Mouse (Mus musculus) forebrain, embryonic 15.5 days (tissue): ENCODE measurements around the gene Trim13. TPM values are rescaled to one million over a fixed set of nuclear protein-coding genes. Genes with fewer than 3 reads are reported as not detected.
A peak's percentile ranks its signal among the peaks of the same experiment; 100 is the strongest.
"Not testable (repeated sequence)": the region's sequence is repeated elsewhere in the genome, so short reads cannot be mapped to it uniquely, and the experiment has no call there.

Source experiments
- ATAC-seq: fragments of 200-750 bp; cut with Nextera tagmentation; replicated peaks from 2 replicates; pipeline ENCODE4 v1.8.0; 2017; ENCODE audit warnings: mild to moderate bottlenecking, moderate TSS enrichment, moderate library complexity
- H3K27ac ChIP-seq: fragments of 300-500 bp; sonication (generic); replicated peaks from 2 replicates; pipeline ENCODE4 v1.5.1; 2015; ENCODE audit warnings: mild to moderate bottlenecking, inconsistent platforms
- H3K27me3 ChIP-seq: fragments of 300-500 bp; sonication (generic); 2 replicates; pipeline ENCODE4 v1.6.1; 2015; ENCODE audit warnings: inconsistent platforms
- H3K36me3 ChIP-seq: fragments of 300-500 bp; sonication (generic); 2 replicates; pipeline ENCODE4 v1.6.1; 2015; ENCODE audit warnings: mild to moderate bottlenecking, inconsistent platforms
- H3K4me1 ChIP-seq: fragments of 300-500 bp; sonication (generic); 2 replicates; pipeline ENCODE4 v1.6.1; 2015; ENCODE audit warnings: inconsistent platforms
- H3K4me2 ChIP-seq: fragments of 300-500 bp; sonication (generic); replicated peaks from 2 replicates; pipeline ENCODE4 v1.6.1; 2015; ENCODE audit warnings: mild to moderate bottlenecking, inconsistent platforms
- H3K4me3 ChIP-seq: fragments of 300-500 bp; sonication (generic); 2 replicates; pipeline ENCODE4 v1.5.1; 2015; ENCODE audit warnings: mild to moderate bottlenecking, inconsistent platforms
- H3K9ac ChIP-seq: fragments of 300-500 bp; sonication (generic); replicated peaks from 2 replicates; pipeline ENCODE4 v1.6.1; 2015; ENCODE audit warnings: mild to moderate bottlenecking, inconsistent platforms
- H3K9me3 ChIP-seq: fragments of 300-500 bp; sonication (generic); 2 replicates; pipeline ENCODE4 v1.6.1; 2016; ENCODE audit warnings: inconsistent platforms
- WGBS: fragments of 180-500 bp; shearing (Covaris S2); methylation state at CpG from one replicate; pipeline ENCODE4 v1.1.7; 2015; ENCODE audit warnings: mixed read lengths; 5-methylcytosine and 5-hydroxymethylcytosine counted together
- polyA plus RNA-seq: library from polyadenylated mRNA; unstranded; fragments of >200 nt; fragmentation: Nextera tagmentation; extraction: Ambion mirVana; gene quantifications from 2 replicates; pipeline ENCODE4 v1.2.1, GENCODE M21; 2015

Gene Trim13
- polyA plus RNA-seq, 1 experiment from 2014 or later: 65.6 TPM

GRCm38 (mm10) chr14:61589288-61590065 lies 8.6 kb upstream of the Trim13 start:
- H3K27me3 ChIP-seq: no peaks in the 10 kb centered on the region
- no peaks in the 10 kb centered on the region for H3K36me3 ChIP-seq
- 88% methylated on average over 4 of the region's 4 CpGs for WGBS
- no peak for ATAC-seq
- no peak overlapping the region for H3K27ac ChIP-seq
- no peak overlapping the region for H3K4me3 ChIP-seq
- no peaks in the 10 kb centered on the region for H3K9me3 ChIP-seq
- no peak overlapping the region for H3K4me2 ChIP-seq
- H3K4me1 ChIP-seq: no peaks in the 10 kb centered on the region
- H3K9ac ChIP-seq: no peak overlapping the region

DNA sequence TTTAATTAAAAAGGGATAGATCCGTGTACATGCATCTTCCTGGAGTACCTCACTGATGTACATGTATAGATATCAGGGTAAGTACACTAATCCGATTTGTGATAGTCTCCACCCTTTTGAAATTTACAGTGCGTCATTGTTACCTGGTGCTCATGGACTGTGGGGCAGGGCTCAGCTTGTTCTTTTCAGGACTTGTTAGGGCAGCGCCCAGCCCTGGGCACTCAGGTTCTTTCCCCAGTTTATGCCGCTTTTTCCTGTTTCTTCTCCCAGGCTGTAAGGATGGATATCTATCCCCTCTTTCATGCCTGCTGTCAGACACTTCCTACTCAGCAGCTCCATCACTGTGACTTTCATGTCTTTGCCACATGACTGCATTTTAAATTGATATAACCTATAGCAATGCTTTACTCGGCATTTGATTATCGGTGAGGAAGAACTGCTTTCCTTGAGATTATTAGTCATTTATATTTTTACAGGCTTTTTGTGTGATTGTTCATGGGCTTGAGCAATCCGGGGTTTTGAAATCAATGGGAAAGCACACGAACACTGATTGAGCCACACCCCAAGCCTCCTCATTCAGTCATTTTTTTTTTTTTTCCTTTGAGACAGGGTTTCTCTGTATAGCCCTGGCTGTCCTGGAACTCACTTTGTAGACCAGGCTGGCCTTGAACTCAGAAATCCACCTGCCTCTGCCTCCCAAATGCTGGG lies 1.2 kb upstream of the Trim13 start:
- ATAC-seq: no peak
- no peaks in the 10 kb centered on the region for H3K27me3 ChIP-seq
- H3K9me3 ChIP-seq: no peaks in the 10 kb centered on the region
- H3K27ac ChIP-seq: no peak overlapping the region
- no peak overlapping the region for H3K4me3 ChIP-seq
- no peak overlapping the region for H3K9ac ChIP-seq
- no peak overlapping the region for H3K4me2 ChIP-seq
- no peaks in the 10 kb centered on the region for H3K36me3 ChIP-seq
- peaks cover 19% of the 10 kb centered on the region for H3K4me1 ChIP-seq
- WGBS: 89% methylated on average over 9 of the region's 9 CpGs

DNA sequence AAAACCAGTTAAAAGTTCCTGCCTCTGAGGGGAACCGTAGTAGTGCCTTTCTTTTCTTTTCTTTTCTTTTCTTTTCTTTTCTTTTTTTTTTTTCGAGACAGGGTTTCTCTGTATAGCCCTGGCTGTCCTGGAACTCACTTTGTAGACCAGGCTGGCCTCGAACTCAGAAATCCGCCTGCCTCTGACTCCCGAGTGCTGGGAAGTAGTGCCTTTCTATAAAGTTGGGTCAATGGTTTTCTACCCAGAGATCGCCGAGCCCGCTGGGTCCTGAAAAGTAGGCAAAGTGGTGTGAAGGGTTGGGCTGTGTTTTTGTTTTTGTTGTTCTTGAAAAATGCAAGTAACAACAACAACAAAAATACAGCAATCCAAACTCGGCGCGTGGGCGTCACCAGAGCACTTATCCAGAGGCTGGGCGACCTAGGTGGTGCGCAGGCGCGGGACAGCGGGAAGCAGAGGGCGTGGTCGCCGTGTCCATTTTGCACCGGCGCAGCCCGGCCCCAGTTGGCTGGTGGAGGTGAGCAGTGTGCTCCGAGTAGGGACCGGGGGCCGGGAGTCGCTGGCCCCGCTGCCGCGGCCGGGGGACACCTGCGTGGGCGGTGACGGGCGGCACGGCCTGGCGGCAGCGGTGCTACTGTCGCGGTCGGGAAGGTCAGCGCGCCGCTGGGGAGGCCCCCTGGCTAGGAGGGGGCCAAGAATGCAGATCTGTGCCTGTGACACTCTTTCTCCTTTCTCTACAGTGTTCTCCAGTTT lies 1.2 kb downstream of the Trim13 start:
- WGBS: 5% methylated on average over 44 of the region's 44 CpGs

DNA sequence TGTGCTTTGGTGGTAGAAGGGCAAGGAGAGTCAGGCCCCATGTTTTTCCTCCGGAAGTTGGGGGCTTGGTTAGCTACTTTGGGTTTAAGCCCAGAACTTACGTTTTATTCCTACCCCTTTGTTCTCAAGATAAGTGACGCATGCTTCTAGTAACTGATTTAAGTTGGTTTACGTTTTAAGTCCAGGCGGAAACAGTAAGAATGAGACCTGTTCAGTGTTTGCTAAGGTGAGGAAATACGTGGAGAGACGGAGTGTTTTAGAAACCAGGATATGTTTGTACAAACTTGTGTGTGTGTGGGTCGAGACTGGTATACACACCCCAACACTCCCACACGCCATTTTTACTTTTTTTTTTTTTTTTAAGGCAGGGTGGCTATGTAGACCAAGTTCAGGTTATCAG lies 3.3 kb downstream of the Trim13 start:
- no peak overlapping the region for H3K27ac ChIP-seq
- no peak overlapping the region for H3K9ac ChIP-seq
- H3K4me3 ChIP-seq: peak overlapping the region; percentile 82
- no peaks in the 10 kb centered on the region for H3K9me3 ChIP-seq
- WGBS: 85% methylated on average over 9 of the region's 9 CpGs
- no peak for ATAC-seq
- peaks cover 31% of the 10 kb centered on the region for H3K36me3 ChIP-seq
- H3K27me3 ChIP-seq: no peaks in the 10 kb centered on the region
- peaks cover 32% of the 10 kb centered on the region for H3K4me1 ChIP-seq
- peak overlapping the region; percentile 74 for H3K4me2 ChIP-seq

More for the DNA sequence above, 1.2 kb downstream of the Trim13 start:
- H3K4me2 ChIP-seq: peak overlapping the region; percentile 74
- peak; percentile 96 for ATAC-seq
- peak overlapping the region; percentile 82 for H3K4me3 ChIP-seq
- H3K36me3 ChIP-seq: peaks cover 11% of the 10 kb centered on the region; the same call in 1 of the 2 replicates
- no peaks in the 10 kb centered on the region for H3K9me3 ChIP-seq
- H3K27ac ChIP-seq: peak overlapping the region; percentile 82
- H3K27me3 ChIP-seq: no peaks in the 10 kb centered on the region
- peaks cover 32% of the 10 kb centered on the region for H3K4me1 ChIP-seq
- peak overlapping the region; percentile 92 for H3K9ac ChIP-seq

DNA sequence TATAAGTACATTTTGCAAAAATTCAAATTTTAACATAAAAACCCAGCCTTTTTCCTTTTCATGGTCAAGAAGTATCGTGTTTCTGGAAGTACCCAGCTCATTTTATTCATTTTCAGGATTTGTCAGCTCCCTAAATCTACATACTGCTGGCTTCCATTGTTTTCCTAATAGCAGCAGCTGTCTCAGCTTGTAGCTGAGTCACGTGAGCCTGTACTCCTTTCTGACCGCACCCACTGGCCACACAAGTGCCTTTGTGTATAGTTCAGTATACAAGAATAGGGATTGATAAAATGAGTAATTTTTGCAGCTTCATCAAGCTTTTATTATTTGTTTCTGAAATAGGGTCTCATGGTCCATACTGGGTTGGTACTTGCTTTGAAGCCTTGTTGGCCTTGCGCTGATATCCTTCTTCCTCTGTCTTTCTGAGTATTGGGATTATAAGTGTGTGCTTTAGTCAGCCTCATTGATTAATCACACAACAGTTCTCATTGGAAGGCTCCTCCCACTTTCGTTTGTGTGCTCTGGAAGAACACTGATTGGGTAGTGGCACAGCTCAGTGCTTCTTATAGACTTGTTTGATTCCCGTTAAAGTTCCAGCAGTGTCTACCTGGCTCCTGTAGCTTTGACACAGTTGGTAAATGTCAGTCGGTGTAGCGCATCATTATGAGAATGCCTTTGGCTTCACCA lies 5.2 kb downstream of the Trim13 start:
- ATAC-seq: no peak
- 0 out of 2 replicates have a peak overlapping the region, but pooled peaks have one; percentile 1 for H3K4me2 ChIP-seq
- no peak overlapping the region for H3K4me3 ChIP-seq
- H3K9me3 ChIP-seq: no peaks in the 10 kb centered on the region
- 65% methylated on average over 8 of the region's 8 CpGs for WGBS
- peaks cover 45% of the 10 kb centered on the region for H3K36me3 ChIP-seq
- H3K27me3 ChIP-seq: no peaks in the 10 kb centered on the region
- H3K4me1 ChIP-seq: peaks cover 35% of the 10 kb centered on the region
- H3K9ac ChIP-seq: no peak overlapping the region
- 0 out of 2 replicates have a peak overlapping the region, but pooled peaks have one; percentile 12 for H3K27ac ChIP-seq

DNA sequence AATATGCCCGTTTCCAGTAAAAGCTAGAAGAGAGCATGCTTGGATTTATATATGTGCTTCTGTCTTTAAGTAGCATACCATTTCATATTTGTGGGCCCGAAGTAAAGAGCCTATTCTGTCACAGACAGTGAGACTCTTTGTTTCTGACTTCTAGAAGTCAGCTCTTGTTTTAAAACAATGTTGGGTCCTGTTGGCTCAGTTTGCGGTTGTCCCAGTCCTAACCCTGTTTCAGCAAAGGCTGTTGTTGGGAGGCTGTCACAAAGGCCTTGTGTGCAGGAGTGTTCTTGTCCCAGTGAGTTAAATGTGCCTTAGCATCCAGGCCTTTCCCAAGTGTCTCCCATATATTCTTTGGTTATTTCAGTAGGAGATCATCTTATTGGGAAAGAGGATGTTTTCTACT lies 6.0 kb downstream of the Trim13 start:
- Histone ChIP-seq H3K36me3 (peaks cover 45% of the 10 kb centered on the region), H3K27me3 (no peaks in the 10 kb centered on the region), H3K4me3 (no peak overlapping the region), H3K27ac (no peak overlapping the region), H3K9me3 (no peaks in the 10 kb centered on the region), H3K4me2 (no peak overlapping the region), H3K4me1 (peaks cover 35% of the 10 kb centered on the region), H3K9ac (no peak overlapping the region)
- 89% methylated on average over 3 of the region's 3 CpGs for WGBS
- no peak for ATAC-seq

GRCm38 (mm10) chr14:61606088-61606487 lies 8.0 kb downstream of the Trim13 start:
- H3K27ac ChIP-seq, H3K9ac ChIP-seq, ATAC-seq, H3K27me3 ChIP-seq, H3K4me2 ChIP-seq, H3K4me3 ChIP-seq, H3K9me3 ChIP-seq: not testable (repeated sequence)
- 93% methylated on average over 2 of the region's 2 CpGs for WGBS
- peaks cover 45% of the 10 kb centered on the region for H3K36me3 ChIP-seq
- H3K4me1 ChIP-seq: peaks cover 24% of the 10 kb centered on the region

DNA sequence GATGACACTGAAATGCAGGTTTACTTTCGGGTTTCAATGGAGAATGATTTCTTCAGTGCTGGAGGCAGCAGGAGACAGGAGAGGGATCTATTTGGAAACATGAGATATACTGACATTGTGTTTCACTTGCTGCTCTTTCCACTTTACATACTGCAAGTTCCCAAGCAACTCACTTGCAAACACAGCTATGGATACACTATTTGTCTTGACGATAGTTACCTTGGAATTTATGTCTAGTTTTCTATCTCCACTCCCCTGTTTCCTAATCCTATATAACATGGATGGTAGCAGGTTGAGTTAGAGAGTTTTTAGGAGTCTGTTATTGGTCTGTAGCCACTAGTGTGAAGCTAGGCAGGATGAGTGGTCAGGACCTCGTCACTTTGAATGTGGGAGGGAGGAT lies 9.1 kb downstream of the Trim13 start, which contains the start of gene Kcnrg:
Kcnrg (plus strand) TSS at position 301 of the 400 bp plus-strand sequence.
- WGBS: 92% methylated on average over 3 of the region's 3 CpGs
- Histone ChIP-seq H3K4me2 (no peak within 1 kb of the TSS), H3K9me3 (no peaks in the 10 kb centered on the region), H3K27me3 (no peaks in the 10 kb centered on the region), H3K27ac (no peak within 1 kb of the TSS), H3K9ac (no peak within 1 kb of the TSS), H3K4me1 (peaks cover 14% of the 10 kb centered on the region), H3K36me3 (peaks cover 46% of the 10 kb centered on the region), H3K4me3 (no peak within 1 kb of the TSS)
- no peak for ATAC-seq

GRCm38 (mm10) chr14:61611766-61612165 lies 13.7 kb downstream of the Trim13 start:
- H3K4me3 ChIP-seq: no peak overlapping the region
- no peak for ATAC-seq
- no peak overlapping the region for H3K9ac ChIP-seq
- H3K27ac ChIP-seq: no peak overlapping the region
- H3K4me1 ChIP-seq: 0 out of 2 replicates have a peak, but pooled peaks cover 3% of the 10 kb centered on the region
- peaks cover 19% of the 10 kb centered on the region for H3K36me3 ChIP-seq
- H3K4me2 ChIP-seq: no peak overlapping the region
- WGBS: 91% methylated on average over 5 of the region's 5 CpGs
- no peaks in the 10 kb centered on the region for H3K9me3 ChIP-seq
- no peaks in the 10 kb centered on the region for H3K27me3 ChIP-seq

- H3K9ac ChIP-seq: no peak overlapping the region
- 97% methylated on average over 2 of the region's 2 CpGs for WGBS
- no peaks in the 10 kb centered on the region for H3K4me1 ChIP-seq
- H3K27ac ChIP-seq: no peak overlapping the region
- no peak overlapping the region for H3K4me2 ChIP-seq
- no peaks in the 10 kb centered on the region for H3K9me3 ChIP-seq
- ATAC-seq: no peak
- no peak overlapping the region for H3K4me3 ChIP-seq
- H3K36me3 ChIP-seq: peaks cover 9% of the 10 kb centered on the region; the same call in 1 of the 2 replicates
- H3K27me3 ChIP-seq: no peaks in the 10 kb centered on the region
These were observed 15.3 kb downstream of the Trim13 start for GRCm38 (mm10) chr14:61613319-61613718.

GRCm38 (mm10) chr14:61620371-61620770 lies 22.3 kb downstream of the Trim13 start:
- no peak overlapping the region for H3K4me2 ChIP-seq
- H3K9me3 ChIP-seq: no peaks in the 10 kb centered on the region
- 77% methylated on average over 2 of the region's 2 CpGs for WGBS
- H3K4me1 ChIP-seq: no peaks in the 10 kb centered on the region
- peaks cover 11% of the 10 kb centered on the region for H3K36me3 ChIP-seq
- H3K9ac ChIP-seq: no peak overlapping the region
- H3K4me3 ChIP-seq: no peak overlapping the region
- no peak overlapping the region for H3K27ac ChIP-seq
- ATAC-seq: no peak
- no peaks in the 10 kb centered on the region for H3K27me3 ChIP-seq
